Mouse (Mus musculus): ENCODE results near the gene Hist1h3f. TPM values are rescaled to one million over a fixed set of nuclear protein-coding genes. Genes with fewer than 3 reads are reported as not detected.
"Not testable (repeated sequence)": the region's sequence is repeated elsewhere in the genome, so short reads cannot be mapped to it uniquely, and the experiment has no call there.

Gene Hist1h3f
- polyA plus RNA-seq, 1 experiment from 2014 or later: 0.71 TPM

DNA sequence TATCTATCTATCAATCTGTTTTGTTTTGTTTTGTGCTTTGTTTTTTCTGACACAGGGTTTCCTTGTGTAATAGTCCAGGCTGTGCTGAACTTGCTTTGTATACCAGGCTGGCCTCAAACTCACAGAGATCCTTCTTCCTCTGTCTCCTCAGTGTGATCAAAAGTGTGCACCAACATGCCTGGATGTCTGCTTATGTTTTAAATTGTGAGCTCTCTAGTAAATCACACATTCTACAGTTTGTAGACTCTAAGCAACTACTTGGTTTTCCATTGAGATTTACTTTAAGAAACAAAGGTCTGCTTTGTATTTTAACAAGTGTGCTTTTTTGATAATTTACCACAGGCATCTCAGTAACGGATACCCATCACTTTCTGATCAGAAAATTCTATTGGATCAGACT is 34.0 kb downstream of the Hist1h3f start:
- Histone ChIP-seq H3K4me1 (ENCODE audit: control insufficient read depth, insufficient read depth, low read length) (peaks cover 17% of the 10 kb centered on the region), H3K4me2 (ENCODE audit: low read depth, low read length) (no peak overlapping the region), H3K27ac (replicated peaks; ENCODE audit: low read depth, low read length) (no peak overlapping the region), H3K9ac (ENCODE audit: low read depth, low read length) (no peak overlapping the region), H3K36me3 (ENCODE audit: control insufficient read depth, insufficient read depth, low read length) (no peaks in the 10 kb centered on the region), H3K9me3 (ENCODE audit: control insufficient read depth, low read length) (no peaks in the 10 kb centered on the region), H3K27me3 (replicated peaks; ENCODE audit: control insufficient read depth, insufficient read depth, low read length) (no peaks in the 10 kb centered on the region), H3K4me3 (ENCODE audit: low read depth, low read length) (no peak overlapping the region)
- DNase-seq (ENCODE audit: low spot score): no peak
- 81% methylated on average over 1 of the region's 1 CpGs for WGBS
- no peak for ATAC-seq (ENCODE audit: low read depth)

DNA sequence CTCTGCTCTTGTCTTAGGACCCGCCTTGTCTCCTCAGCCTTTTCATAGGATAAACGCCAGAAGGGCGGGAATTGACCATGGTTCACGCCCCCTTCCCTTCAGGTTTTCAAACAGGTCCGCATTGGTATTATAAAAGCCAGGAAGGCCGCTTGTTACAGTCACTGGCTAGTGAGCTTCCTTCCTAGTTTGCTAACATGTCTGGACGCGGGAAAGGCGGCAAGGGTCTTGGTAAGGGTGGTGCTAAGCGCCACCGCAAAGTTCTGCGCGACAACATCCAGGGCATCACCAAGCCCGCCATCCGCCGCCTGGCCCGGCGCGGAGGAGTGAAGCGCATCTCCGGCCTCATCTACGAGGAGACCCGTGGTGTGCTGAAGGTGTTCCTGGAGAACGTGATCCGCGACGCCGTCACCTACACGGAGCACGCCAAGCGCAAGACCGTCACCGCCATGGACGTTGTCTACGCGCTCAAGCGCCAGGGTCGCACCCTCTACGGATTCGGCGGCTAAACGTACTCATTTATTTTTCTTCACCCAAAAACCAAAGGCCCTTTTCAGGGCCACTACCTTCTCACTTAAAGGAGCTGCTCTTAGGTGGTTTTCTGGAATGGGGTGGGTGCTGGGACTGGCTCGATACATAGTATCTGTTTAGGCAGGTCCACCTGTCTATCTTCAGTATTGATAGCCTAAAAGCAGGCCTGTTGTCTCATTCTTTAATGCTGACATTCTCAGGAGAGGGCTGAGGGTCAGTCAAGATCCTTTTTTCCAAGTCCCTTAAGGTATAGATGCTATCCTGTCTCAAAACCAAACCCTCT is 37.8 kb downstream of the Hist1h3f start, which contains the start of gene Hist1h4d:
Gene Hist1h4d (plus strand): TSS at position 191 of the 811 bp plus-strand sequence.
- Histone ChIP-seq H3K4me1 (ENCODE audit: control insufficient read depth, insufficient read depth, low read length) (peaks cover 31% of the 10 kb centered on the region), H3K4me3 (ENCODE audit: low read depth, low read length) (peak within 1 kb of the TSS; percentile 45), H3K36me3 (ENCODE audit: control insufficient read depth, insufficient read depth, low read length) (no peaks in the 10 kb centered on the region), H3K4me2 (ENCODE audit: low read depth, low read length) (peak within 1 kb of the TSS; percentile 83), H3K9ac (ENCODE audit: low read depth, low read length) (peak within 1 kb of the TSS; percentile 76), H3K27ac (replicated peaks; ENCODE audit: low read depth, low read length) (peak within 1 kb of the TSS; percentile 96), H3K27me3 (replicated peaks; ENCODE audit: control insufficient read depth, insufficient read depth, low read length) (no peaks in the 10 kb centered on the region), H3K9me3 (ENCODE audit: control insufficient read depth, low read length) (no peaks in the 10 kb centered on the region)
- DNase-seq (ENCODE audit: low spot score) (peak; percentile 98), ATAC-seq (ENCODE audit: low read depth) (peak; percentile 90)
- 0% methylated on average over 43 of the region's 43 CpGs for WGBS

DNA sequence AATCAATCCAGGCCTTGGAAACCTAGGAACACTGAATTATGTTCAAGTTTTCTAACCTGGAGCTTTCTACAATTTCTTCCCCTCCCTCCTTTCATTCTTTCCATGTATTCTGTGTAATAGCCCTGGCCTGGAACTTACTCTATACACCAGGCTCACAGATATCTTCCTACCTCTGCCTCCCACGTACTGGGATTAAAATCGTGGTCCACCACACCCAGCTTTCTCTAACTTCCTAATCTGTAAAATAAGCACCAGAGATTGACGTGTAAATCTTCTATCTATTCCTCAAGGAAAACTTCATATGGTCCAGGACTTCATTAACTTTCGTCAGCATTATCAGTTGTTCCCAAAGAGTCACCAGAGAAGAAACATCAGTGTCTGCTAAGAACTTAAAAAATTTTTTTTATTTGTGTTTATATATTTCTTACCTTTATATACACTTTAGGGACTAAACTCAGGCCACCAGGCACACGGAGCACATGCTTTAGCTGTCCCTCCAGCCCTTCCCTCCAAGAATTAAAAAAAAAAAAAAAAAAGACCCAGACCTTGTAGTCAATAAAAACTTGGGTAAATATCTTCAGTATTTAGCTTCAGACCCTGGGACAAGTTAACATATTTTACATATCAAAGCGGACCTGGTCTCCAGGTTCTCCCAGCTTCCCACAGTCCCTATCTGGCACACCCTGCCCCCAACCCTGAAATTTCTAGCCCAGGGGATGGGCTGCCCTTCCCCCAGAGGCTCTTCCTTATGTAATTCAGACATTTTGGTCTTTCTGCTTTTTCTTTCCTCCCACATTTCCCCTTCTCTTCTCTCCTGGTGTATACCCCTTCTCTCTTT is 38.6 kb downstream of the Hist1h3f start:
- no peak for ATAC-seq (ENCODE audit: low read depth)
- H3K36me3 ChIP-seq (ENCODE audit: control insufficient read depth, insufficient read depth, low read length): no peaks in the 10 kb centered on the region
- peak overlapping the region; percentile 76 for H3K9ac ChIP-seq (ENCODE audit: low read depth, low read length)
- peaks cover 27% of the 10 kb centered on the region; the same call in 1 of the 2 replicates for H3K4me1 ChIP-seq (ENCODE audit: control insufficient read depth, insufficient read depth, low read length)
- WGBS: 4% methylated on average over 6 of the region's 6 CpGs
- H3K27me3 ChIP-seq (replicated peaks; ENCODE audit: control insufficient read depth, insufficient read depth, low read length): no peaks in the 10 kb centered on the region
- H3K4me3 ChIP-seq (ENCODE audit: low read depth, low read length): peak overlapping the region; percentile 45
- peak overlapping the region; percentile 96 for H3K27ac ChIP-seq (replicated peaks; ENCODE audit: low read depth, low read length)
- peak overlapping the region; percentile 83 for H3K4me2 ChIP-seq (ENCODE audit: low read depth, low read length)
- H3K9me3 ChIP-seq (ENCODE audit: control insufficient read depth, low read length): no peaks in the 10 kb centered on the region
- DNase-seq (ENCODE audit: low spot score): no peak

DNA sequence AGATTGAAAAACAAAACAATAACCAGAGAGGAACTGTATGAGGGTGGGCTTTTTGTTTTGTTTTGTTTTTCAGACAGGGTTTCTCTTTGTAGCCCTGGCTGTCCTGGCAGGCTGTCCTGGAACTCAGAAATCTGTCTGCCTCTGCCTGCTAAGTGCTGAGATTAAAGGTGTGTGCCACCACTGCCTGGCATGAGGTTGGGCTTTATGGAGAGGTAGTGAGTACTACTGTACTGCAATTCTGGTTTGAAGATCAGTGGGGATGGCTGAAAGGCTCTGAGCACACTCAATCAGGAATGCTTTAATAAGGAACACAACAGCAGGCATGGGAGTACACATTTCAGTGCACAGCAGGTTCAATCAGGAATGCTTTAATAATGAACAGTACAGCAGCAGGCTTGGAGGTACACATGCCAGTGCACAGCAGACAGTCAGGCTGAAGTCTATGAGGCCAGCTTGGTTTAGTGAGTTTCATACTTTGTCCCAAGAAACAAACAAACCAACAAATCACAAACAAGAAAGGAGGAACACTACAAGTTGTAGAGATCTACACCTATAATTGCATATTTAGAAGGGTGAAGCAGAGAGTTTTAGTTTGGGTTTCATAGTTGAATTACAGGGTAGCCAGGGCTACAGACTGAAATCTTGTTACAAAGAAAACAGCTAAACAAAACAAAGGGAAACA is 39.7 kb downstream of the Hist1h3f start:
- no peak for DNase-seq (ENCODE audit: low spot score)
- H3K4me3 ChIP-seq (ENCODE audit: low read depth, low read length): no peak overlapping the region
- peak overlapping the region; percentile 83; the same call in 1 of the 2 replicates for H3K4me2 ChIP-seq (ENCODE audit: low read depth, low read length)

DNA sequence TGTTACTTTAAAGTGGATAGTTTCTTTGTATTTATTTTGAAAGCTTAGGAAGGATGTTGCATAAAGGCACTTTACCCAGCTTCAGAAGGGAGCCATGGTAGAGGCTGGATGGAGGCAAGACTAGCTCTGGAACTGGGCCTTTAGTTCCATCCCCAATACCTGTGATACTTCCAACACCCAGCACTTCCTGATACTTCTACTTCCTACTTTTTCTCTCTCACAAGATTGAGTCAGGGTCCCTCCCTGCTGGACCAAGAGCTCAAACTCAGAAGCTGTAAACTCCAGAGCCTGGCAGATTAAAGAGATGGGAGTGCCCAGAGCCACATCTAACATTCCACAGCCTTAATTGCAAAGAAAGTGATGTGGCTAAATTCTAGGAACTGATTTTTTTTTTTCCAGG is 40.5 kb downstream of the Hist1h3f start:
- ATAC-seq (ENCODE audit: low read depth): no peak

More for the DNA sequence above, 39.7 kb downstream of the Hist1h3f start:
- Histone ChIP-seq H3K27ac (replicated peaks; ENCODE audit: low read depth, low read length) (peak overlapping the region; percentile 96), H3K4me1 (ENCODE audit: control insufficient read depth, insufficient read depth, low read length) (peaks cover 27% of the 10 kb centered on the region; the same call in 1 of the 2 replicates), H3K36me3 (ENCODE audit: control insufficient read depth, insufficient read depth, low read length) (no peaks in the 10 kb centered on the region), H3K27me3 (replicated peaks; ENCODE audit: control insufficient read depth, insufficient read depth, low read length) (no peaks in the 10 kb centered on the region), H3K9me3 (ENCODE audit: control insufficient read depth, low read length) (no peaks in the 10 kb centered on the region), H3K9ac (ENCODE audit: low read depth, low read length) (peak overlapping the region; percentile 8; the same call in 1 of the 2 replicates)
- ATAC-seq (ENCODE audit: low read depth): no peak

DNA sequence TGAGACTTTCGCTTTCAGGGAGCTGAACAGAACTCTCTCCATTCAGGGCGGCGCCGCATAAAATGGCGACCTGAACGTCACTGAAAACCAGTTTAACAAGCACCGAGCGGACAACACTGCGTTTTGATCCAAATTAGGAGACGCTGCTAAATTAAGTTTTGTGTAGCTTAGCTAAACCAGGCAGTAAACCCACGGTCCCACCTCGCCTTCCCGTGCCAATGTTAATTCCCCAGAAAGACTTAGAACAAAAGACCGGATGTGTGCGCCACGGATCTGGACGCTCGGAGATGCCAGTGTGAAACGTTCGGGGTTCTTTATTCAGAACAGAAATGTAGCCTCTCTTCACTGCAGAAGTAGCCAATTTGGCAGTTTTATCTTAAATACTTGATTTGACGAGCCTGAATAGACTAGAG is 41.2 kb downstream of the Hist1h3f start:
- no peak for ATAC-seq (ENCODE audit: low read depth)
- H3K4me2 ChIP-seq (ENCODE audit: low read depth, low read length): peak overlapping the region; percentile 65
- under 1% methylated on average over 21 of the region's 21 CpGs for WGBS
- peaks cover 27% of the 10 kb centered on the region; the same call in 1 of the 2 replicates for H3K4me1 ChIP-seq (ENCODE audit: control insufficient read depth, insufficient read depth, low read length)
- H3K27me3 ChIP-seq (replicated peaks; ENCODE audit: control insufficient read depth, insufficient read depth, low read length): no peaks in the 10 kb centered on the region
- no peaks in the 10 kb centered on the region for H3K36me3 ChIP-seq (ENCODE audit: control insufficient read depth, insufficient read depth, low read length)
- H3K27ac ChIP-seq (replicated peaks; ENCODE audit: low read depth, low read length): peak overlapping the region; percentile 96
- H3K9ac ChIP-seq (ENCODE audit: low read depth, low read length): peak overlapping the region; percentile 77
- no peaks in the 10 kb centered on the region for H3K9me3 ChIP-seq (ENCODE audit: control insufficient read depth, low read length)
- H3K4me3 ChIP-seq (ENCODE audit: low read depth, low read length): peak overlapping the region; percentile 45
- peak; percentile 86 for DNase-seq (ENCODE audit: low spot score)

More for the DNA sequence above, 40.5 kb downstream of the Hist1h3f start:
- H3K9me3 ChIP-seq (ENCODE audit: control insufficient read depth, low read length): no peaks in the 10 kb centered on the region
- H3K9ac ChIP-seq (ENCODE audit: low read depth, low read length): peak overlapping the region; percentile 77
- H3K27ac ChIP-seq (replicated peaks; ENCODE audit: low read depth, low read length): peak overlapping the region; percentile 96
- H3K27me3 ChIP-seq (replicated peaks; ENCODE audit: control insufficient read depth, insufficient read depth, low read length): no peaks in the 10 kb centered on the region
- no peaks in the 10 kb centered on the region for H3K36me3 ChIP-seq (ENCODE audit: control insufficient read depth, insufficient read depth, low read length)
- H3K4me1 ChIP-seq (ENCODE audit: control insufficient read depth, insufficient read depth, low read length): peaks cover 27% of the 10 kb centered on the region; the same call in 1 of the 2 replicates
- DNase-seq (ENCODE audit: low spot score): peak; percentile 34
- peak overlapping the region; percentile 45 for H3K4me3 ChIP-seq (ENCODE audit: low read depth, low read length)
- H3K4me2 ChIP-seq (ENCODE audit: low read depth, low read length): peak overlapping the region; percentile 65

DNA sequence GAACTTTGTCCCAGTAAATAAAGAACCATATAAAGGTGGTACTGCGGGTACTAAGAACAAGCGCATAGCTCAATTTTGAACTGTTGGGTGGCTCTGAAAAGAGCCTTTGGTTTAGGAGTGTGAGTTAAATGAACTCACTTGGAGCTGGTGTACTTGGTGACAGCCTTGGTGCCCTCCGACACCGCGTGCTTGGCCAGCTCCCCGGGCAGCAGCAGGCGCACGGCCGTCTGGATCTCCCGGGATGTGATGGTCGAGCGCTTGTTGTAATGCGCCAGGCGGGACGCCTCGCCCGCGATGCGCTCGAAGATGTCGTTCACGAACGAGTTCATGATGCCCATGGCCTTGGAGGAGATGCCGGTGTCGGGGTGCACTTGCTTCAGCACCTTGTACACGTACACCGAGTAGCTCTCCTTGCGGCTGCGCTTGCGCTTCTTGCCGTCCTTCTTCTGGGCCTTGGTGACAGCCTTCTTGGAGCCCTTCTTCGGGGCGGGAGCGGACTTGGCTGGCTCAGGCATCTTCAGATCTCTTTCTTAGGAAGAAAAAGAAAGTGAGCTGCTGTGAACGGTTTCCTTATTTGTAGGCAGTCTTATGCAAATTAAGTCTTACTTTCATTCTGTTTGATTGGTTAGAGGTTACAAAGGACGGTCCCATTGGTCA is 41.7 kb downstream of the Hist1h3f start:
- peak overlapping the region; percentile 45 for H3K4me3 ChIP-seq (ENCODE audit: low read depth, low read length)
- not testable (repeated sequence) for H3K27me3 ChIP-seq (replicated peaks; ENCODE audit: control insufficient read depth, insufficient read depth, low read length); H3K36me3 ChIP-seq (ENCODE audit: control insufficient read depth, insufficient read depth, low read length); H3K9me3 ChIP-seq (ENCODE audit: control insufficient read depth, low read length)
- peak overlapping the region; percentile 96 for H3K27ac ChIP-seq (replicated peaks; ENCODE audit: low read depth, low read length)
- peak overlapping the region; percentile 65 for H3K4me2 ChIP-seq (ENCODE audit: low read depth, low read length)
- DNase-seq (ENCODE audit: low spot score) (peak; percentile 97), ATAC-seq (ENCODE audit: low read depth) (peak; percentile 89)
- H3K4me1 ChIP-seq (ENCODE audit: control insufficient read depth, insufficient read depth, low read length): peaks cover 27% of the 10 kb centered on the region; the same call in 1 of the 2 replicates
- H3K9ac ChIP-seq (ENCODE audit: low read depth, low read length): peak overlapping the region; percentile 77
- under 1% methylated on average over 10 of the region's 36 CpGs for WGBS

Data from embryonic facial prominence, embryonic 14.5 days (tissue).